Mouse (Mus musculus) heart, embryonic 11.5 days (tissue): ENCODE measurements around the gene Rb1. TPM values are rescaled to one million over a fixed set of nuclear protein-coding genes. Genes with fewer than 3 reads are reported as not detected.

Source experiments
- ATAC-seq: fragments of 200-750 bp; cut with Nextera tagmentation; replicated peaks from 2 replicates; pipeline ENCODE4 v1.8.0; 2017; ENCODE audit warnings: moderate library complexity; ENCODE audit not compliant: insufficient number of reproducible peaks, low FRiP score, low TSS enrichment
- H3K27ac ChIP-seq: fragments of 300-500 bp; sonication (generic); 2 replicates; pipeline ENCODE4 v1.5.1; 2014; ENCODE audit warnings: mild to moderate bottlenecking, low read depth, low read length
- H3K27me3 ChIP-seq: fragments of 300-500 bp; sonication (generic); 2 replicates; pipeline ENCODE4 v1.6.1; 2014; ENCODE audit warnings: mild to moderate bottlenecking, low read length, mixed read lengths; ENCODE audit not compliant: control insufficient read depth, insufficient read depth
- H3K36me3 ChIP-seq: fragments of 300-500 bp; sonication (generic); 2 replicates; pipeline ENCODE4 v1.6.1; 2014; ENCODE audit warnings: mild to moderate bottlenecking, low read length, moderate library complexity, mixed read lengths; ENCODE audit not compliant: control insufficient read depth, insufficient read depth
- H3K4me1 ChIP-seq: fragments of 300-500 bp; sonication (generic); 2 replicates; pipeline ENCODE4 v1.6.1; 2014; ENCODE audit warnings: low read length; ENCODE audit not compliant: control insufficient read depth, insufficient read depth
- H3K4me2 ChIP-seq: fragments of 300-500 bp; sonication (generic); 2 replicates; pipeline ENCODE4 v1.6.1; 2014; ENCODE audit warnings: mild to moderate bottlenecking, moderate library complexity
- H3K4me3 ChIP-seq: fragments of 300-500 bp; sonication (generic); 2 replicates; pipeline ENCODE4 v1.5.1; 2014; ENCODE audit warnings: low read depth, low read length
- H3K9ac ChIP-seq: fragments of 300-500 bp; sonication (generic); 2 replicates; pipeline ENCODE4 v1.6.1; 2014; ENCODE audit warnings: mild to moderate bottlenecking, low read depth, low read length, moderate library complexity
- H3K9me3 ChIP-seq: fragments of 300-500 bp; sonication (generic); replicated peaks from 2 replicates; pipeline ENCODE4 v1.6.1; 2016; ENCODE audit warnings: low read length; ENCODE audit not compliant: control insufficient read depth
- WGBS: fragments of 180-500 bp; shearing (Covaris S2); extraction: QIAGEN DNeasy Blood & Tissue Kit; methylation state at CpG from one replicate; pipeline ENCODE4 v1.1.7; 2014; ENCODE audit not compliant: insufficient replicate concordance; 5-methylcytosine and 5-hydroxymethylcytosine counted together
- microRNA counts: library from miRNA; unstranded; fragments of <30 nt; microRNA quantifications from one replicate; lab custom pipeline; 2015
- microRNA-seq: library from miRNA; unstranded; fragments of <30 nt; microRNA quantifications from one replicate; pipeline ENCODE4, GENCODE M21; 2016; ENCODE audit warnings: borderline number of aligned reads
- polyA plus RNA-seq: library from polyadenylated mRNA; unstranded; fragments of >200 nt; fragmentation: Nextera tagmentation; extraction: Ambion mirVana; gene quantifications from 2 replicates; pipeline ENCODE4 v1.2.1, GENCODE M21; 2014

The Rb1 gene
- polyA plus RNA-seq, 1 experiment from 2014 or later, result 15.6 TPM

- Histone ChIP-seq H3K4me3 (no peak overlapping the region), H3K27me3 (no peaks in the 10 kb centered on the region), H3K4me1 (0 out of 2 replicates have a peak, but pooled peaks cover 2% of the 10 kb centered on the region), H3K9me3 (no peaks in the 10 kb centered on the region), H3K4me2 (no peak overlapping the region), H3K27ac (no peak overlapping the region), H3K9ac (no peak overlapping the region), H3K36me3 (no peaks in the 10 kb centered on the region)
- WGBS, result 82% methylated on average over 7 of the region's 7 CpGs
- ATAC-seq, result no peak
Observed at GRCm38 (mm10) chr14:73138483-73138882, 187.1 kb downstream of the Rb1 start.

GRCm38 (mm10) chr14:73137234-73137633 lies 188.4 kb downstream of the Rb1 start:
- Histone ChIP-seq H3K27me3 (no peaks in the 10 kb centered on the region), H3K4me2 (no peak overlapping the region), H3K4me3 (no peak overlapping the region), H3K4me1 (0 out of 2 replicates have a peak, but pooled peaks cover 2% of the 10 kb centered on the region), H3K9ac (no peak overlapping the region), H3K9me3 (no peaks in the 10 kb centered on the region), H3K36me3 (no peaks in the 10 kb centered on the region), H3K27ac (no peak overlapping the region)
- 61% methylated on average over 5 of the region's 5 CpGs for WGBS
- ATAC-seq, result no peak

MicroRNAs within 50 kb of the gene (microRNA counts, 519-probe panel; counts per million panel counts)
- microRNA mmu-miR-687 (lab: Ali Mortazavi, UCI), result 32.2 counts per million

Small RNAs within 50 kb of the gene (microRNA-seq; reads per million reads assigned to microRNA genes)
- not detected for gene Mir687

Other genes starting within 250 kb of the Rb1 start
- 71.4 and 74.7 TPM in 2 replicates for gene Rcbtb2, start 202.8 kb downstream of the Rb1 start, polyA plus RNA-seq
- 8.8 and 10.5 TPM in 2 replicates for gene Lpar6, start 87.9 kb downstream of the Rb1 start, polyA plus RNA-seq
- 513 and 567 TPM in 2 replicates for gene Itm2b, start 59.5 kb upstream of the Rb1 start, polyA plus RNA-seq
- 60.8 and 63.8 TPM in 2 replicates for gene Med4, start 184.2 kb upstream of the Rb1 start, polyA plus RNA-seq
- 180 and 205 TPM in 2 replicates for gene Sucla2, start 199.5 kb upstream of the Rb1 start, polyA plus RNA-seq
- gene Nudt15, start 222.4 kb upstream of the Rb1 start, polyA plus RNA-seq, result 4.2 and 5.6 TPM in 2 replicates